Mouse (Mus musculus): ENCODE data around the gene Cand2. TPM values are rescaled to one million over a fixed set of nuclear protein-coding genes. Genes with fewer than 3 reads are reported as not detected.

Cand2 gene
- polyA plus RNA-seq, 1 experiment from 2014 or later, result 29.6 TPM

DNA sequence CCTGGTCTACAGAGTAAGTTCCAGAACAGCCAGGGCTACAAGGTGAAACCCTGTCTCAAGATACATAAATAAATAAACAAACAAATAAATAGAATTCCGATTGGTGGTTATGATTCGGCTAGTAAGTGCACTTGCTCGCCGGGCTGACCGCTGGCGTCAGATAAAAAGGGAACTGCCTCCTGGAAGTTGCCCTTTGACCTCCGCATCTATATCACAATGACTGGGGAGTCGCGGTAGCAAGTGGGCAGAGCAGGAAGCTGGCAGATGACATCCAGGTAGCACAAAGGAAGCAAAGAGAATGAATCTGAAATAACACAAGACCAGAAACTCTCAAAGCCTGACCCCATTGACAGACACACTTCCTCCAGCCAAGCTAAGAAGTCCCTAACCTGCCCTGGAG is 7.0 kb upstream of the Cand2 start:
- H3K27me3 ChIP-seq (replicated peaks; ENCODE audit: control insufficient read depth, insufficient read depth, low read length), result no peaks in the 10 kb centered on the region
- H3K9me3 ChIP-seq (ENCODE audit: control insufficient read depth, low read length), result peaks cover 2% of the 10 kb centered on the region; the same call in 1 of the 2 replicates
- H3K4me2 ChIP-seq (ENCODE audit: low read length), result no peak overlapping the region
- H3K4me3 ChIP-seq (ENCODE audit: low read depth, low read length), result no peak overlapping the region
- H3K9ac ChIP-seq (ENCODE audit: low read length), result no peak overlapping the region
- peaks cover 15% of the 10 kb centered on the region for H3K4me1 ChIP-seq (replicated peaks; ENCODE audit: control insufficient read depth, insufficient read depth, low read length)
- DNase-seq (ENCODE audit: low spot score), result no peak
- ATAC-seq (replicated peaks; ENCODE audit: low FRiP score, low TSS enrichment, low read depth), result no peak
- H3K27ac ChIP-seq (ENCODE audit: low read depth), result 0 out of 2 replicates have a peak overlapping the region, but pooled peaks have one; percentile 16
- no peaks in the 10 kb centered on the region for H3K36me3 ChIP-seq (ENCODE audit: control insufficient read depth, insufficient read depth, low read length)
- WGBS, result 54% methylated on average over 9 of the region's 9 CpGs

DNA sequence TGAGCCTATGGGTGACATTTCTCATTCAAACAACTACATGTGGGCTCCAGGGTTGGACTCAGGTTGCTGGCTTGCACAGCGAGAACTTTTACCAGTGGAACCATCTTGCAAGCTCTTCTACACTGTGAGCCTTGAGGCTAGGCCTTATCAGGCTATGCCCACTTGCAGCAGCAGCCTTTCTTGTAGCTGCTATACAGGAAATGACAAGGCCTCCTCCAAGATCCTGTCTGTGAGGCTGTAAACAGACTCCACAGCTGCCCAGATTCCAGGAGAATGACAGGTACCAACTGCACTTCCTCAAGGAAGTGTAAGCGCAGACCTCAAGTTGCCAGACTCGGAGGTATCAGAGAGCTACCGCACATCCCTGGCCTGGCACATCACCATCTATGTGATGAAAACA is 6.1 kb upstream of the Cand2 start:
- DNase-seq (ENCODE audit: low spot score), result no peak
- 50% methylated on average over 4 of the region's 4 CpGs for WGBS

DNA sequence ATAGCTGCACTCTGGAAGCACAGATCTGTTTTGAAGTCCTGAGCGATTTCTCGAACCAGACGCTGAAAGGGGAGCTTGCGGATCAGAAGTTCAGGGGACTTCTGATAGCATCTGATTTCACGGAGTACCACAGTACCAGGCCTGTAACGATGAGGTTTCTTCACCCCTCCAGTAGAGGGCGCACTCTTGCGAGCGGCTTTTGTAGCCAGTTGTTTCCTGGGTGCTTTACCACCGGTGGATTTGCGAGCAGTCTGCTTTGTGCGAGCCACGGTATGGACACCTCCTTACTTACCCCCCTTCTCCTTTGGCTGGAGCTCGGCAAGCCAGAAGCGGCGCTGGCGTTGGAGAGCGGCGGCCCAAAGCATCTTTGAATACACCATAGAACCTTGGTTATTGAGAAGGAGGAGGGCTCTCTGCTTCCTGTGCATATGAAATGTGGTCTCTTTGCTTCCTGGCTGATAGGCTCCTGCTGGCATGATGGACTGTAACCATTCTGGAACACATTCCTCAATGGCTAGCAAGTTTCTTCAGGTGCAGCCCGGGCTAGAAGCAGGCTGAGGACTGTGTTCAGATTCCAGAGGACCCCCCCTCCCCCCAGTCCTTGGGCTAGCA is 4.2 kb upstream of the Cand2 start:
- Histone ChIP-seq H3K4me1 (replicated peaks; ENCODE audit: control insufficient read depth, insufficient read depth, low read length) (0 out of 2 replicates have a peak, but pooled peaks cover 8% of the 10 kb centered on the region), H3K27me3 (replicated peaks; ENCODE audit: control insufficient read depth, insufficient read depth, low read length) (no peaks in the 10 kb centered on the region), H3K36me3 (ENCODE audit: control insufficient read depth, insufficient read depth, low read length) (no peaks in the 10 kb centered on the region), H3K9ac (ENCODE audit: low read length) (no peak overlapping the region), H3K9me3 (ENCODE audit: control insufficient read depth, low read length) (peaks cover 3% of the 10 kb centered on the region; the same call in 1 of the 2 replicates), H3K4me3 (ENCODE audit: low read depth, low read length) (no peak overlapping the region), H3K27ac (ENCODE audit: low read depth) (no peak overlapping the region), H3K4me2 (ENCODE audit: low read length) (no peak overlapping the region)
- ATAC-seq (replicated peaks; ENCODE audit: low FRiP score, low TSS enrichment, low read depth), result no peak
- DNase-seq (ENCODE audit: low spot score), result no peak
- 83% methylated on average over 20 of the region's 20 CpGs for WGBS

More for the DNA sequence above, 6.1 kb upstream of the Cand2 start:
- H3K9me3 ChIP-seq (ENCODE audit: control insufficient read depth, low read length), result peaks cover 3% of the 10 kb centered on the region; the same call in 1 of the 2 replicates
- H3K4me2 ChIP-seq (ENCODE audit: low read length), result no peak overlapping the region
- 0 out of 2 replicates have a peak overlapping the region, but pooled peaks have one; percentile 16 for H3K27ac ChIP-seq (ENCODE audit: low read depth)
- peaks cover 13% of the 10 kb centered on the region for H3K4me1 ChIP-seq (replicated peaks; ENCODE audit: control insufficient read depth, insufficient read depth, low read length)
- no peaks in the 10 kb centered on the region for H3K27me3 ChIP-seq (replicated peaks; ENCODE audit: control insufficient read depth, insufficient read depth, low read length)
- H3K36me3 ChIP-seq (ENCODE audit: control insufficient read depth, insufficient read depth, low read length), result no peaks in the 10 kb centered on the region
- H3K9ac ChIP-seq (ENCODE audit: low read length), result no peak overlapping the region
- no peak overlapping the region for H3K4me3 ChIP-seq (ENCODE audit: low read depth, low read length)
- ATAC-seq (replicated peaks; ENCODE audit: low FRiP score, low TSS enrichment, low read depth), result no peak

DNA sequence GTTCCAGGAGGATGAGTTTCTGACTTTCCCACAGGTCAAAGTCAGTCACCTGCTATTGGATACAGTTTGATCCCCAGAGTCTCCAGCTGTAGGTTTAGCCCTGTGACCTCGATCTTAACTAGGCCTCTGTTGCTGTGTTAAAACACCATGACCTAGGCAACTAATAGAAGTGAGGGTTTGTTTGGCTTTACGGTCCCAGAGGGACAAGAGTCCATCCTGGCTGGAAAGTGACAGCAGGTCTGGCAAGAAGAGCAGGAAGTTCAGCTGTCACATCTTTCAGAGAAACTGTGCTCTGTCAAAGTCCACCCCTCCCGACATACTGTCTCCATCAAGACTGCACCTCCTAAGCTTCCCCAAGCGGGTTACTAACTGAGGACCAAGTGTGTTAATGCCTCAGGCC is 3.5 kb upstream of the Cand2 start:
- Histone ChIP-seq H3K4me1 (replicated peaks; ENCODE audit: control insufficient read depth, insufficient read depth, low read length) (peaks cover 14% of the 10 kb centered on the region), H3K27ac (ENCODE audit: low read depth) (no peak overlapping the region), H3K27me3 (replicated peaks; ENCODE audit: control insufficient read depth, insufficient read depth, low read length) (no peaks in the 10 kb centered on the region), H3K9me3 (ENCODE audit: control insufficient read depth, low read length) (peaks cover 3% of the 10 kb centered on the region; the same call in 1 of the 2 replicates), H3K36me3 (ENCODE audit: control insufficient read depth, insufficient read depth, low read length) (no peaks in the 10 kb centered on the region), H3K4me3 (ENCODE audit: low read depth, low read length) (no peak overlapping the region), H3K4me2 (ENCODE audit: low read length) (no peak overlapping the region), H3K9ac (ENCODE audit: low read length) (no peak overlapping the region)
- ATAC-seq (replicated peaks; ENCODE audit: low FRiP score, low TSS enrichment, low read depth) (no peak), DNase-seq (ENCODE audit: low spot score) (no peak)
- WGBS, result 58% methylated on average over 4 of the region's 4 CpGs

DNA sequence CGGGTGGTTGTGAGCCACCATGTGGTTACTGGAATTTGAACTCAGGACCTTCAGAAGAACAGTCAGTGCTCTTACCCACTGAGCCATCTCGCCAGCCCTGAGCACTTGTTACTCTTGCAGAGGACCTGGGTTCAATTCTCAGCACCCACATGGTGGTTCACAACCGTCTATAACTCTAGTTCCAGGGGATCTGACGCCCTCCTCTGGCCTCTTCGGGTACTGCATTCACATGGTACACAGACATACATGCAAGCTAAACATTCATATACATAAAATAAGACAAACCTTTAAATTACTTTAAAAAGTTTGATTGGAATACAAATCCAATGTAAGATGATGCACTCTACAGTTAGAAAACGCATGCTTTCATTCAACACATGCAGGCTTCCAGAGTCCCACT is 2.1 kb upstream of the Cand2 start:
- H3K27ac ChIP-seq (ENCODE audit: low read depth), result no peak overlapping the region
- no peak overlapping the region for H3K4me3 ChIP-seq (ENCODE audit: low read depth, low read length)
- H3K27me3 ChIP-seq (replicated peaks; ENCODE audit: control insufficient read depth, insufficient read depth, low read length), result no peaks in the 10 kb centered on the region
- H3K4me1 ChIP-seq (replicated peaks; ENCODE audit: control insufficient read depth, insufficient read depth, low read length), result peaks cover 27% of the 10 kb centered on the region
- no peak for DNase-seq (ENCODE audit: low spot score)
- no peak overlapping the region for H3K4me2 ChIP-seq (ENCODE audit: low read length)
- H3K9me3 ChIP-seq (ENCODE audit: control insufficient read depth, low read length), result peaks cover 3% of the 10 kb centered on the region; the same call in 1 of the 2 replicates
- no peak for ATAC-seq (replicated peaks; ENCODE audit: low FRiP score, low TSS enrichment, low read depth)
- no peaks in the 10 kb centered on the region for H3K36me3 ChIP-seq (ENCODE audit: control insufficient read depth, insufficient read depth, low read length)
- no peak overlapping the region for H3K9ac ChIP-seq (ENCODE audit: low read length)
- 79% methylated on average over 6 of the region's 6 CpGs for WGBS

DNA sequence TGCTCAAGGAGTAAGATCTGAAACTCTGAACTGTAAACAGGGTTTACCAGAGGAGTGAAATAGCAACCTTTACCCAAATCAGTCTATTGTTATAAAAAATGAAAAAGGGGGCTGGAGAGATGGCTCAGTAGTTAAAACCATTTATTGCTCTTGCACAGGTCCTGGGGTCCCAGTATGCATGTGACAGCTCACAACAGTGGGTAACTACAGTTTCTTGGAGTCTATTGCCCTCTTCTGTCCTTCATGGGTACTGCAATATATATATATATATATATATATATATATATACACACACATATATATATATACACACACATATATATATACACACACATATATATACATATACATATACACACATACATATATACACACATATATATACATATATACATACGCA is 1.7 kb upstream of the Cand2 start:
- no peak overlapping the region for H3K4me3 ChIP-seq (ENCODE audit: low read depth, low read length)
- 94% methylated on average over 1 of the region's 1 CpGs for WGBS
- no peaks in the 10 kb centered on the region for H3K27me3 ChIP-seq (replicated peaks; ENCODE audit: control insufficient read depth, insufficient read depth, low read length)
- ATAC-seq (replicated peaks; ENCODE audit: low FRiP score, low TSS enrichment, low read depth) (no peak), DNase-seq (ENCODE audit: low spot score) (no peak)
- no peak overlapping the region for H3K9ac ChIP-seq (ENCODE audit: low read length)
- H3K27ac ChIP-seq (ENCODE audit: low read depth), result no peak overlapping the region
- H3K4me1 ChIP-seq (replicated peaks; ENCODE audit: control insufficient read depth, insufficient read depth, low read length), result peaks cover 27% of the 10 kb centered on the region
- H3K4me2 ChIP-seq (ENCODE audit: low read length), result no peak overlapping the region
- H3K9me3 ChIP-seq (ENCODE audit: control insufficient read depth, low read length), result peaks cover 3% of the 10 kb centered on the region; the same call in 1 of the 2 replicates
- H3K36me3 ChIP-seq (ENCODE audit: control insufficient read depth, insufficient read depth, low read length), result no peaks in the 10 kb centered on the region

DNA sequence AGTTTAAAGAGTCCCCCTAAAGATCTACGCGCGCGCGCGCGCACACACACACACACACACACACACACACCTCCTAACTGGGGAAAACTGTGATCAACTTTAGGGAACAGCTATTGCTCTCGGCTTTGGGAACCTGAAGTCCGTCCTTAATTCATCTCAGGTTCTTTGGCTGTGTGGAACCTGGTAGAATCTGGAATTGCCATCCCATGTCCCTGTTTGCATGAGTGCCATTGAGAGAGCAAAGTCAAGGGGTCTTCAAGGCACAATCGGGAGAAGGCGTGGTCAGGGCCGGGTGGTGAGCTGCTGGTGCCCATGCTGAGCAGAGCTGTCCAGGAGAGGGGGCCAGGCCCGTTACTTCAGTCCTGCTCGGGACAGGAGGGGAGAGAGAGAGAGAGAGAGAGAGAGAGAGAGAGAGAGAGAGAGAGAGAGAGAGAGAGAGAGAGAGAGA is 348 bp upstream of the Cand2 start:
- no peaks in the 10 kb centered on the region for H3K27me3 ChIP-seq (replicated peaks; ENCODE audit: control insufficient read depth, insufficient read depth, low read length)
- DNase-seq (ENCODE audit: low spot score), result peak; percentile 82
- peak overlapping the region; percentile 70 for H3K4me2 ChIP-seq (ENCODE audit: low read length)
- peaks cover 27% of the 10 kb centered on the region for H3K4me1 ChIP-seq (replicated peaks; ENCODE audit: control insufficient read depth, insufficient read depth, low read length)
- 2% methylated on average over 14 of the region's 14 CpGs for WGBS
- ATAC-seq (replicated peaks; ENCODE audit: low FRiP score, low TSS enrichment, low read depth), result peak; percentile 85
- H3K27ac ChIP-seq (ENCODE audit: low read depth), result peak overlapping the region; percentile 16; the same call in 1 of the 2 replicates
- H3K36me3 ChIP-seq (ENCODE audit: control insufficient read depth, insufficient read depth, low read length), result 0 out of 2 replicates have a peak, but pooled peaks cover 6% of the 10 kb centered on the region
- H3K9me3 ChIP-seq (ENCODE audit: control insufficient read depth, low read length), result peaks cover 3% of the 10 kb centered on the region; the same call in 1 of the 2 replicates
- peak overlapping the region; percentile 40 for H3K4me3 ChIP-seq (ENCODE audit: low read depth, low read length)
- H3K9ac ChIP-seq (ENCODE audit: low read length), result peak overlapping the region; percentile 41

DNA sequence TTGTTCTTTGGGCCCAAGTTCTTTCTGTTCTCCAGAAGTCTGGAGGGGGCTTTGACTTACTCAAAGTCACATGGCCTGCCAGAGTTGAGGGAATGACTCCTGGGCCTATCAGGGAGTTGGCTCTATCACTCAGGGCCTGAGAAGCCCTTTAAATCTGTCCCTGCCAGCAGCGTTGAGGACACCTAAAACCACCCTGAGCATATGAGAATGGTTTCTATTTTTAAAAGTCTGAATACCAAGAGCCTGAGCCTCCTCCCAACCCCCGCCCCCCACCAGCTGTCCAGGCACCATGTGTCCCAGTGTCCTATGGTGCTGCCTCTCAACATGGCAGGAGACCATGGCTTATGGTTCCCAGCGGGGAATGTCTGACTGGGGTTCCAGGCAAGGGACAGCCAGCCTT is 1.5 kb downstream of the Cand2 start:
- Histone ChIP-seq H3K4me1 (replicated peaks; ENCODE audit: control insufficient read depth, insufficient read depth, low read length) (peaks cover 27% of the 10 kb centered on the region), H3K9me3 (ENCODE audit: control insufficient read depth, low read length) (peaks cover 3% of the 10 kb centered on the region; the same call in 1 of the 2 replicates), H3K27ac (ENCODE audit: low read depth) (no peak overlapping the region), H3K9ac (ENCODE audit: low read length) (peak overlapping the region; percentile 79), H3K27me3 (replicated peaks; ENCODE audit: control insufficient read depth, insufficient read depth, low read length) (no peaks in the 10 kb centered on the region), H3K36me3 (ENCODE audit: control insufficient read depth, insufficient read depth, low read length) (peaks cover 19% of the 10 kb centered on the region), H3K4me2 (ENCODE audit: low read length) (peak overlapping the region; percentile 85), H3K4me3 (ENCODE audit: low read depth, low read length) (peak overlapping the region; percentile 83)
- WGBS, result 40% methylated on average over 3 of the region's 3 CpGs
- ATAC-seq (replicated peaks; ENCODE audit: low FRiP score, low TSS enrichment, low read depth), result no peak
- DNase-seq (ENCODE audit: low spot score), result no peak

DNA sequence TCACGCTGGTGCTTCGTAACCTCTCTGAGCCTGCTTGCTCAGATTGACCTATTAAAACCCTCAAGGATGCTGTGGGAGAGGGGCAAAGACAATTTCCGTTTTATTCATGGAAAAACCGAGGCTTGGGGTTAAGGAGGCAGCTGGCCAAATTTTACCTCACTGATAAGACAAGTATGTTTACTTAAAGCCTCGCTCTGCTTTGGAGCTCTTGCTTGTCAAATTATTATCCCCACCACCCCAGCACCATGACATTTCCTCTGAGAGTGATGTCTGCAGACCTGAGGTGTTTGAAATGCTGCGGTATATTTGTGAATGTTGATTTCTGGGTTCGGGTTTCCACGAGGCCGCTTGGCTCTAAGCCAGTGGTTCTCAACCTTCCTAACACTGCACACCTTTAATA is 2.0 kb downstream of the Cand2 start:
- Histone ChIP-seq H3K36me3 (ENCODE audit: control insufficient read depth, insufficient read depth, low read length) (peaks cover 24% of the 10 kb centered on the region), H3K27me3 (replicated peaks; ENCODE audit: control insufficient read depth, insufficient read depth, low read length) (no peaks in the 10 kb centered on the region), H3K4me3 (ENCODE audit: low read depth, low read length) (peak overlapping the region; percentile 83), H3K9me3 (ENCODE audit: control insufficient read depth, low read length) (peaks cover 3% of the 10 kb centered on the region; the same call in 1 of the 2 replicates), H3K9ac (ENCODE audit: low read length) (no peak overlapping the region), H3K4me2 (ENCODE audit: low read length) (peak overlapping the region; percentile 85), H3K27ac (ENCODE audit: low read depth) (no peak overlapping the region), H3K4me1 (replicated peaks; ENCODE audit: control insufficient read depth, insufficient read depth, low read length) (peaks cover 27% of the 10 kb centered on the region)
- no peak for ATAC-seq (replicated peaks; ENCODE audit: low FRiP score, low TSS enrichment, low read depth)
- 26% methylated on average over 9 of the region's 9 CpGs for WGBS
- DNase-seq (ENCODE audit: low spot score), result no peak
